Mouse (Mus musculus): ENCODE data around the gene Tmem232. TPM values are rescaled to one million over a fixed set of nuclear protein-coding genes. Genes with fewer than 3 reads are reported as not detected.

Tmem232 gene
- polyA plus RNA-seq, 1 experiment: not detected

DNA sequence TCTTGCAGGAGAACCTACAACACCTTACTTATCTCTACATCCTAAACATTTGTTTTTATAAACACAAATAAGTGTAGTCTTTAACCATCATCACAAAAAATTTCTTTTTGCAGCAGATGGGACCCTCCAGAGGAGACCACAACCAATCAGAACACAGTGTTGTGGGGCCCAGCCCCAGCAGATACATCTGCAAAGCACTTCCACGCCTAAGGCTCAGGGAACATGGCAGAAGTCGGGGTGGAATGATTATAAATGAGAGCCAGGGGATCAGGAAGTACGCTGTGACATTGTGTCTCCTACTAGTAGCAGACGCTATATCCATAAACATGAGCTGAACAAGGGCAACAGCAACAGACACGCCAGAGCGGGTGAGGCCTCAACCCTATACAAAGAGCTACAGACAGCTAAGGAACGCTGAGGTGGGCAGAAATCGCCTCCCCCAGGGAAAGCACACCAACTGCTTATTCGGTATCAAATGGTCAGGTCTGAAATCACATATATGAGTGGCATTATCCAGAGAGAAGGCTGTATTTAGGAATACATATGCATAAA, 156.1 kb downstream of the Tmem232 start:
- no peaks in the 10 kb centered on the region for H3K4me1 ChIP-seq (ENCODE audit: control insufficient read depth, insufficient read depth, low read length)
- no peak overlapping the region for H3K27ac ChIP-seq (ENCODE audit: insufficient read depth, low read depth, low read length)
- TF ChIP-seq CTCF (IDR thresholded peaks at IDR 0.05; ENCODE audit: low read depth, low read length): no peak
- TF ChIP-seq POLR2A (IDR thresholded peaks at IDR 0.05; ENCODE audit: borderline replicate concordance, low read depth, low read length): no peak
- H3K4me3 ChIP-seq (ENCODE audit: insufficient read depth, low read length): no peak overlapping the region

DNA sequence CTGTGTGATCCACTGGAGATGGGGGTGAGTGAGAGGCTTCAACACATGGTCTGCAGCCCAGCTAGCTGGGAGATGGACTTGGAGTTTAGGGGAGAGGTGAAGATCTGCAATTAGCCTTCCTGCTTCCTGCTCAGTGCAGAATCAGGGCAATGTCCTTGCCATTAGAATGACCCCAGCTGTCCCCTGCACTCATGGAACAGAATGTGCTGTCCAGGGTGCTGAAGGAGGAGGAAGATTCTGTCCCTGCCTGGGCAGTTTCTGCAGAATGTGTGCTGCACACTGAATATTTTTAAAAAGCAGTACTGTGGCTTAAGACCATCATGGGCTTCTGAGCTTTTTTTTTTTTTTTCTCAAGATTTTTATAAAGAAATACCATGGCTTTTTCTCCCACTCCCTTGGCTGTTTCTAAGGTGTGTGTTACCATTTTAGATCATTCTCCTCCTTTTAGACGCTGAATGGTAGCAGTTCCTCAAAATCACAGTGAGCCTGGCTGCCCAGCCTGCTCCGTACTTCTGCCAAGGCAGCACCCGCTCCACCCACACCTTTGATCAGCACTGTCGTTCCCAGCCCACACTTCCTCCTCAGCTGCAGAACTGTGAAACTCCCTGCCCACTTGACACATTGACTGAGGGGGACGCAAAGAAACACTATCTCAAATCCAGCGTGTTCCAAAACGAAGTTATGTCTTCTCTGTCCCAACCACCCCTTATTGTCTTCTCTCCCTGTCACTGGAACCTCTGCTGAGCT, 170.4 kb downstream of the Tmem232 start:
- Histone ChIP-seq H3K4me3 (ENCODE audit: insufficient read depth, low read length) (no peak overlapping the region), H3K27ac (ENCODE audit: insufficient read depth, low read depth, low read length) (no peak overlapping the region), H3K4me1 (ENCODE audit: control insufficient read depth, insufficient read depth, low read length) (no peaks in the 10 kb centered on the region)
- TF ChIP-seq POLR2A (IDR thresholded peaks at IDR 0.05; ENCODE audit: borderline replicate concordance, low read depth, low read length) (no peak), CTCF (IDR thresholded peaks at IDR 0.05; ENCODE audit: low read depth, low read length) (no peak)

DNA sequence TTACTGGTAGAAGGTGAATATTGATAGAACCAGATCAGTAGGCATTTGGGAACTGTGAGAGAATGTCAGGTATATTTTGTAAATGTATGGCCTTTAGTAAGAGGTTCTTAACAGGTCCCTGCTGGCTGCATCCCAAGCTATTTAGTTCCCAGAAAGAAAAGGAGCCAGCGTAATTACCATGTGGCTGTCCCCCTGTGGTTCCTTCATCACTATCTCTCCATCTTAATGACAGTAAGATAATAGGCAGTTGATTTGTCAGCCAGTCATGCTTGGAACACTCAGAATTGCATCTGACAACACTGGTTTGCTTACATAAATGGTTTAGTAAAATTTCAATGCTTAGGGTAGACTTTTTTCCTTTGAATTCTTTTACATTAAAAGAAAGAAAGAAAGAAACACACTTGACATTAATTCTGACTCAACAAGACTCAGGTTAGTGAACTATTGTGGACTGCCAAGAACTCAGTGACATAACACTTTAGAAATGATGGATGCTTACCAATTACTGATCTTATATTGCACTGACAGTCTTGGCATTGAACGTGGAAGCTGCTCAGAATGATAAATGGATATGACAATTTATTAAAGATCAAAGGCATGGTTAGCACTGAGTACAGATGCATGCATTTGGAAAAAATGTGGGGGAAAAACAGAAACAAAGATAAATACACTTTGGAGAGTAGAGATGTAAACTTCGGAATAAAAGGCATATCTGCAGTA, 174.9 kb downstream of the Tmem232 start:
- TF ChIP-seq POLR2A (IDR thresholded peaks at IDR 0.05; ENCODE audit: borderline replicate concordance, low read depth, low read length) (no peak), CTCF (IDR thresholded peaks at IDR 0.05; ENCODE audit: low read depth, low read length) (no peak)
- H3K4me3 ChIP-seq (ENCODE audit: insufficient read depth, low read length): no peak overlapping the region
- no peaks in the 10 kb centered on the region for H3K4me1 ChIP-seq (ENCODE audit: control insufficient read depth, insufficient read depth, low read length)
- H3K27ac ChIP-seq (ENCODE audit: insufficient read depth, low read depth, low read length): no peak overlapping the region

DNA sequence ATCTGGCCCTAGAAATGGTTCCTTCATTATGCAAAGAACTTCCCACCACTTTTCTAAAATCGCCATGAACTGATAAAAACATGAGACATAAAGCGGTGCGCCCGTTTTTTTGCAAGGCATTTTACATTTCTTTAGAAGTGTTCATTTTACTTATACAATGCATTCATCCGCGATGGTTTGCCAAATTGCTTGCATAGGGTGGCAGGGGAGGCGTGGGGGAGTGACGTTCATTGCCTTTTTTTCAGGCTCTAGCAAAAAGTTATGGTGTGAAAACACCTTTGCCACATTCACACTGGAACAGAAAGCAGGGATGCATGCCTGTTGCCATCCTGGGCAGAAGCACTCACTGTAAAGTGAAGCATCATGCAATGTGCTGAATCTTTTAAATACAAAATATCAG, 188.7 kb downstream of the Tmem232 start:
- TF ChIP-seq CTCF (IDR thresholded peaks at IDR 0.05; ENCODE audit: low read depth, low read length) (no peak), POLR2A (IDR thresholded peaks at IDR 0.05; ENCODE audit: borderline replicate concordance, low read depth, low read length) (no peak)
- Histone ChIP-seq H3K4me1 (ENCODE audit: control insufficient read depth, insufficient read depth, low read length) (no peaks in the 10 kb centered on the region), H3K4me3 (ENCODE audit: insufficient read depth, low read length) (no peak overlapping the region), H3K27ac (ENCODE audit: insufficient read depth, low read depth, low read length) (no peak overlapping the region)

DNA sequence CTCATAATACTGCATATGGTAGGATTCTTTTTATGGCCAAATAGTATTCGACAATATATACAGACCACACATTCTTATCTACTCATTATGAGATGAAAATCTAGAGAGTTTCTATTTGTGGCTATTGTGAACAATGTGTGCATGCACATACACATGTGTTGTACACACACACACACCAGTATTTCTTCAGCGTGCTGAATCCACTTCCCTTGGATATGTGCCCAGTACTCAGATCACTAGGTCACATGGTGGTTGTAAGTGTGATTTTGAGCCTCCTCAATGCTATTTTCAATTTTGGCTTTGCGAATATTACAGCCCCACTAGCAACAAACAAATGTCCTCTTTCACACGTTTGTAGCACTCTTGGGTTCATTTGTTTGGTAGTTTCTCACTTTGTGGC, 200.6 kb downstream of the Tmem232 start:
- Histone ChIP-seq H3K4me1 (ENCODE audit: control insufficient read depth, insufficient read depth, low read length) (no peaks in the 10 kb centered on the region), H3K4me3 (ENCODE audit: insufficient read depth, low read length) (no peak overlapping the region), H3K27ac (ENCODE audit: insufficient read depth, low read depth, low read length) (no peak overlapping the region)
- TF ChIP-seq POLR2A (IDR thresholded peaks at IDR 0.05; ENCODE audit: borderline replicate concordance, low read depth, low read length) (no peak), CTCF (IDR thresholded peaks at IDR 0.05; ENCODE audit: low read depth, low read length) (no peak)

DNA sequence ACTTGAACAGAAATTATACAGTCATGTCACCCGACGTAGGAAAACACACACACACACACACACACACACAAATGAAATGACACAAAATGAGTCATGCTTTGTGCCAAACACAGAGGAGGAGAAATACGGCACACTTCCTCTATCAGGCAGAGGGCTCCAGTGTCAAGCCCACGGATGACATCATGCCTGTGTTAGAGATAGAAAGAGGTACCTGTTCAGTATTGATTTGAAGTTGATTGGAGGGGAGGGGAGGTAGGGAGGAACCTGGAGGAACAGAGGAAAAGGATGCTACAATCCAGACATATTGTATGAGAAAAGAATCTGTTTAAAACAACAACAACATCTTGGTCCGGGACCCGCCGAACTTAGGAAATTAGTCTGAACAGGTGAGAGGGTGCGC, 209.8 kb downstream of the Tmem232 start:
- no peak for TF ChIP-seq CTCF (IDR thresholded peaks at IDR 0.05; ENCODE audit: low read depth, low read length)
- no peak for TF ChIP-seq POLR2A (IDR thresholded peaks at IDR 0.05; ENCODE audit: borderline replicate concordance, low read depth, low read length)
- H3K4me3 ChIP-seq (ENCODE audit: insufficient read depth, low read length): no peak overlapping the region
- H3K27ac ChIP-seq (ENCODE audit: insufficient read depth, low read depth, low read length): no peak overlapping the region
- no peaks in the 10 kb centered on the region for H3K4me1 ChIP-seq (ENCODE audit: control insufficient read depth, insufficient read depth, low read length)

DNA sequence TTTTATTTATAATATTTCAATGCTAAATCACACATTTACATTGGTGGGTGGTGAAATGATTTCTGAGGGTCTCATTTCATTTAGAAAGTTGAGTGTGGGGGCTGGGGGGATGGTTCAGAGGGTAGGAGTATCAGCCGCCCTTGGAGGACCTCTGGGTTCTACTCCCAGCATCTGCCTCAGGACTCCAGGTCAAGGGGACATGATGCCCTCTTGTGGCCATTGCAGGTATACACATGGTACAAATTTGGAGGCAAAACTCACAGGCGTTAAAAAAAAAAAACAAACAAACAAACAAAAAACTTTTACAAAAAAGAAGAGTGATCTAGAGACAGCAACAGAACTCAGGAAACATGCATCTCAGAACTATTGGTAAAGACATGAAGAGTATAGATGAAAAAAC, 215.3 kb downstream of the Tmem232 start:
- no peak for TF ChIP-seq POLR2A (IDR thresholded peaks at IDR 0.05; ENCODE audit: borderline replicate concordance, low read depth, low read length)
- peak; percentile 57 for TF ChIP-seq CTCF (IDR thresholded peaks at IDR 0.05; ENCODE audit: low read depth, low read length)
- Histone ChIP-seq H3K4me3 (ENCODE audit: insufficient read depth, low read length) (no peak overlapping the region), H3K4me1 (ENCODE audit: control insufficient read depth, insufficient read depth, low read length) (no peaks in the 10 kb centered on the region), H3K27ac (ENCODE audit: insufficient read depth, low read depth, low read length) (no peak overlapping the region)

DNA sequence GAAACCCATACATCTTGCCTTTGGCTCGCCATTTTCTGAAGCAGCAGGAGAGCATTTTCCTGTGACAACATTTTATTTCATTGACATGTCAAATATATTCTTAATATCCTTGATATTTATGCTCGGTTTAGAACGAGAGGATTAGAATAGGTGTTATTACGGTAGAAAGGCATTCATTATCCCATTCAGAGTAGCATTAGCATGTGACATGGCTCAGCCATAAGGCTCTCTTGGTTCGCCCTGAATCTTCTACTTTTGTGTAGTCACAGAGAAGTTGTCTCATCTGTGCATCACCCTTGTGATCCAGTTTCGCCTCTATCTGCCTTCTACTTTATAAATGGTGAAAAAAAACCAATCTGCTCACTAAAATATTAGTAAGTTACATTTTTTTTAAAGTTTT, 220.0 kb downstream of the Tmem232 start:
- H3K4me1 ChIP-seq (ENCODE audit: control insufficient read depth, insufficient read depth, low read length): no peaks in the 10 kb centered on the region
- TF ChIP-seq CTCF (IDR thresholded peaks at IDR 0.05; ENCODE audit: low read depth, low read length): no peak
- H3K4me3 ChIP-seq (ENCODE audit: insufficient read depth, low read length): no peak overlapping the region
- no peak overlapping the region for H3K27ac ChIP-seq (ENCODE audit: insufficient read depth, low read depth, low read length)

DNA sequence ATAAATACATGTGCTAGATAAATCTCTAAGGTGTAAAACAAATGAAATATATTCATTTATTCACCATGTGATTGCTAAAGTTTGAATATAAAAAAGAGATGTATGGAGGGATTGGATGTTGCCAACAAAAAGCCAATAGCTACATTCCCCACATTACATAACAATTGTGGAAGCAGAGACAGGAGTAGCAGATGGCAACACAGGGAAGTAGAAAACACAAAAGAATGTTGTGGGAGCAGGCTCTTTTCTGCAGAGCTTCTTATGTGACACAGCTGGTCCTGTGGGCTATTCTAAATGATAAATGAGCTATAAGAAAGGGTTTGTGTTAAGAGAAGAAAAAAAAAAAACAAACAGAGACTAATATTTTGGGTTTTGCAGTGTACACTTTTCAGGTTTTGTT, 240.6 kb downstream of the Tmem232 start:
- no peak overlapping the region for H3K4me3 ChIP-seq (ENCODE audit: insufficient read depth, low read length)
- TF ChIP-seq CTCF (IDR thresholded peaks at IDR 0.05; ENCODE audit: low read depth, low read length) (no peak), POLR2A (IDR thresholded peaks at IDR 0.05; ENCODE audit: borderline replicate concordance, low read depth, low read length) (no peak)
- no peak overlapping the region for H3K27ac ChIP-seq (ENCODE audit: insufficient read depth, low read depth, low read length)
- no peaks in the 10 kb centered on the region for H3K4me1 ChIP-seq (ENCODE audit: control insufficient read depth, insufficient read depth, low read length)

DNA sequence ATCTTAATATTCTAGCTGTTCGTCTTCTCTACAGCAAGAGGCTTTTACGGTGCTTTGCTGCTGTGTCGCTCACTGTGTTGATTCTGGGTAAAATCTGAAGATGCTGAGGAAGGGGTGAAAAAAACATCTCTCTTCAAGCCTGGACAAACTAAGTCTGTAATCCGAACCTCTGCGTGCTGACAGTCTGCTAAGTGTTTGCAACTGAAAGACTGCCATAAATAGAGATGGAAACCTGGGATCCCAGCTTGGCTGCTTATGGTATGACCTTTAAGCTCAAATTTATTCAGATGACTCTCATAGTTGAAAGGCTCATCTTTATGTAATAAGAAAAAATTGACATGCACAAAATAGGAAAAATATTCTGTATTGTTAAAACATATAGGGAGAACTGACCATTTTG, 242.8 kb downstream of the Tmem232 start:
- H3K4me1 ChIP-seq (ENCODE audit: control insufficient read depth, insufficient read depth, low read length): no peaks in the 10 kb centered on the region
- no peak overlapping the region for H3K27ac ChIP-seq (ENCODE audit: insufficient read depth, low read depth, low read length)
- TF ChIP-seq CTCF (IDR thresholded peaks at IDR 0.05; ENCODE audit: low read depth, low read length) (no peak), POLR2A (IDR thresholded peaks at IDR 0.05; ENCODE audit: borderline replicate concordance, low read depth, low read length) (no peak)
- no peak overlapping the region for H3K4me3 ChIP-seq (ENCODE audit: insufficient read depth, low read length)

Measured in bone marrow macrophage, adult 2 months (primary cell).